ENCODE assay signal across 12 mouse cellular contexts in the genomic region with DNA sequence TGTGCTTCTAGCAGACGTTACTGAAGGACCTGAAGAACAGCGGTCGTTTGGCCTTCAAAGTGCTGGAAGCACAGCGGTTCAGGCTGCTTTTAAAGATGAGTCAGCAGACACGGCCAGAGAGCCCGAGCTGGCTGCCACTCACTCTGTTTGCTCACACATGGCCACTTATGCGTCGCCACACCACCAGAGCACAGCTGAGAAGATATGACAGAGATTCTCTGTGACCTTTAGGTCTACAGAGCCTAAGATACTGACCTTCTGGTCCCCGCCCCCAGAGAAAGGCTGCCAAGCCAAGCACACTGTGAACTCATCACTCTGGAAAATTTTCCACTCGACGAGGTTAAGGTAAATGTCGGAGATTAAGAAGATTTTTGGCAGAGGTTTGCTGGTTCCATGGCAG.
A peak's percentile ranks its signal among the peaks of the same experiment; 100 is the strongest.
DNase-seq lines count a peak whose midpoint lies in the region; ATAC-seq and TF ChIP-seq lines count a peak whose summit lies in the region.
"Had no signal": no experiment of that assay in that cellular context is flagged by ENCODE, and none has a peak within 500 bp of the region (broad histone marks: within the 10 kb centered on the region; RNA-seq: fewer than 3 reads in every experiment).

No protein-coding gene starts in this region.

- peaks cover 15% of the 10 kb centered on the region for H3K36me3 ChIP-seq in forebrain, embryonic 12.5 days (replicated peaks)
- H3K36me3 ChIP-seq in forebrain, embryonic 14.5 days (ENCODE audit: control insufficient read depth, insufficient read depth, low read length): peaks cover 21% of the 10 kb centered on the region; the same call in 1 of the 2 replicates
- H3K36me3 ChIP-seq in heart, embryonic 15.5 days: peaks cover 4% of the 10 kb centered on the region; the same call in 1 of the 2 replicates

- no peaks in the 10 kb centered on the region for H3K4me1 ChIP-seq in forebrain, embryonic 12.5 days
- no peaks in the 10 kb centered on the region for H3K4me1 ChIP-seq in forebrain, embryonic 14.5 days (ENCODE audit: control insufficient read depth, insufficient read depth, low read length)
- H3K4me1 ChIP-seq in heart, embryonic 15.5 days (replicated peaks): peaks cover 7% of the 10 kb centered on the region

- H3K9me3 ChIP-seq in forebrain, embryonic 12.5 days: no peaks in the 10 kb centered on the region
- no peaks in the 10 kb centered on the region for H3K9me3 ChIP-seq in forebrain, embryonic 14.5 days (replicated peaks; ENCODE audit: control insufficient read depth, low read length)
- no peaks in the 10 kb centered on the region for H3K9me3 ChIP-seq in heart, embryonic 15.5 days (replicated peaks)
- H3K9me3 ChIP-seq: embryonic facial prominence, embryonic 15.5 days had no signal

- WGBS in forebrain, embryonic 12.5 days: 85% methylated on average over 12 of the region's 12 CpGs
- 85% methylated on average over 12 of the region's 12 CpGs for WGBS in forebrain, embryonic 14.5 days
- WGBS in heart, embryonic 15.5 days: 35% methylated on average over 12 of the region's 12 CpGs

- H3K4me3 ChIP-seq in forebrain, embryonic 12.5 days (replicated peaks): no peak overlapping the region
- H3K4me3 ChIP-seq in forebrain, embryonic 14.5 days (ENCODE audit: low read depth, low read length): no peak overlapping the region
- no peak overlapping the region for H3K4me3 ChIP-seq in layer of hippocampus, adult 2 months
- H3K4me3 ChIP-seq in heart, embryonic 15.5 days: no peak overlapping the region
- H3K4me3 ChIP-seq: embryonic facial prominence, embryonic 15.5 days had no signal

- 0 out of 2 replicates have a peak overlapping the region, but pooled peaks have one; percentile 36 for H3K27ac ChIP-seq in forebrain, embryonic 12.5 days
- H3K27ac ChIP-seq in forebrain, embryonic 14.5 days (ENCODE audit: low read depth, low read length): no peak overlapping the region
- peak overlapping the region; percentile 61 for H3K27ac ChIP-seq in layer of hippocampus, adult 2 months
- 0 out of 2 replicates have a peak overlapping the region, but pooled peaks have one; percentile 9 for H3K27ac ChIP-seq in heart, embryonic 15.5 days
- H3K27ac ChIP-seq: embryonic facial prominence, embryonic 15.5 days had no signal

- DNase-seq in forebrain, embryonic 14.5 days (ENCODE audit: low spot score): no peak
- no peak for DNase-seq in layer of hippocampus, adult 2 months (ENCODE audit: low spot score in 2 of 2)
- DNase-seq in layer of hippocampus, adult 11-12 months (ENCODE audit: low spot score): no peak
- DNase-seq in R1 (ENCODE audit: low read depth, low spot score): peak; percentile 30
- DNase-seq in spleen, postnatal 36 days (ENCODE audit: low spot score in 2 of 2): no peak
- DNase-seq: right cerebral cortex, adult 18-20 months; thymus, adult 2 months had no signal

- TF ChIP-seq CTCF in layer of hippocampus, adult 2 months (conservative IDR thresholded peaks at IDR 0.05): no peak

- no peak overlapping the region for H3K4me2 ChIP-seq in forebrain, embryonic 12.5 days
- H3K4me2 ChIP-seq in forebrain, embryonic 14.5 days (ENCODE audit: low read length): no peak overlapping the region
- H3K4me2 ChIP-seq in heart, embryonic 15.5 days: no peak overlapping the region
- H3K4me2 ChIP-seq: embryonic facial prominence, embryonic 15.5 days had no signal

- no peak overlapping the region for H3K9ac ChIP-seq in forebrain, embryonic 12.5 days
- H3K9ac ChIP-seq in forebrain, embryonic 14.5 days (ENCODE audit: low read length): no peak overlapping the region
- H3K9ac ChIP-seq in heart, embryonic 15.5 days: no peak overlapping the region
- H3K9ac ChIP-seq: embryonic facial prominence, embryonic 15.5 days had no signal

- ATAC-seq in forebrain, embryonic 12.5 days (ENCODE audit: low FRiP score): no peak
- ATAC-seq in forebrain, embryonic 14.5 days: no peak
- ATAC-seq in heart, embryonic 15.5 days (replicated peaks; ENCODE audit: insufficient number of reproducible peaks, insufficient read depth, low FRiP score, low read depth): no peak
- no peak for ATAC-seq in granulocyte monocyte progenitor cell, adult 5-6 weeks (replicated peaks; ENCODE audit: poor library complexity, severe bottlenecking)
- ATAC-seq: lung, postnatal 0 days had no signal

- no peaks in the 10 kb centered on the region for H3K27me3 ChIP-seq in forebrain, embryonic 12.5 days
- no peaks in the 10 kb centered on the region for H3K27me3 ChIP-seq in forebrain, embryonic 14.5 days (replicated peaks; ENCODE audit: control insufficient read depth, insufficient read depth, low read length)
- H3K27me3 ChIP-seq in heart, embryonic 15.5 days: no peaks in the 10 kb centered on the region
- H3K27me3 ChIP-seq: embryonic facial prominence, embryonic 15.5 days had no signal
